Mouse (Mus musculus): ENCODE results near the gene Emilin1. TPM values are rescaled to one million over a fixed set of nuclear protein-coding genes. Genes with fewer than 3 reads are reported as not detected.

Gene Emilin1
- polyA plus RNA-seq, 1 experiment from 2014 or later = 191 TPM

- 64% methylated on average over 8 of the region's 8 CpGs for WGBS
- Histone ChIP-seq H3K9ac (ENCODE audit: low read depth, low read length) (no peak within 1 kb of the TSS), H3K9me3 (ENCODE audit: control insufficient read depth, low read length) (no peaks in the 10 kb centered on the region), H3K4me3 (ENCODE audit: low read length) (no peak within 1 kb of the TSS), H3K36me3 (ENCODE audit: control insufficient read depth, insufficient read depth, low read length) (no peaks in the 10 kb centered on the region), H3K4me1 (ENCODE audit: control insufficient read depth, insufficient read depth, low read length) (peaks cover 3% of the 10 kb centered on the region; the same call in 1 of the 2 replicates), H3K27me3 (ENCODE audit: control insufficient read depth, insufficient read depth, low read length) (no peaks in the 10 kb centered on the region), H3K4me2 (replicated peaks; ENCODE audit: low read depth, low read length) (no peak within 1 kb of the TSS), H3K27ac (ENCODE audit: low read depth, low read length) (no peak within 1 kb of the TSS)
- peak; percentile 22; the same call in 1 of the 2 replicates for ATAC-seq (ENCODE audit: low FRiP score, low TSS enrichment)
Observed at GRCm38 (mm10) chr5:30968416-30968815, 55.2 kb downstream of the Emilin1 start, which contains the start of gene Tcf23. Gene Tcf23 (plus strand): TSS chr5:30968662.

GRCm38 (mm10) chr5:30969440-30969839, 56.2 kb downstream of the Emilin1 start:
- H3K36me3 ChIP-seq (ENCODE audit: control insufficient read depth, insufficient read depth, low read length) = no peaks in the 10 kb centered on the region
- no peak for ATAC-seq (ENCODE audit: low FRiP score, low TSS enrichment)
- WGBS = 76% methylated on average over 2 of the region's 2 CpGs
- H3K9me3 ChIP-seq (ENCODE audit: control insufficient read depth, low read length) = no peaks in the 10 kb centered on the region
- H3K27me3 ChIP-seq (ENCODE audit: control insufficient read depth, insufficient read depth, low read length) = no peaks in the 10 kb centered on the region
- no peak overlapping the region for H3K27ac ChIP-seq (ENCODE audit: low read depth, low read length)
- no peak overlapping the region for H3K4me3 ChIP-seq (ENCODE audit: low read length)
- H3K4me1 ChIP-seq (ENCODE audit: control insufficient read depth, insufficient read depth, low read length) = peaks cover 7% of the 10 kb centered on the region; the same call in 1 of the 2 replicates
- no peak overlapping the region for H3K9ac ChIP-seq (ENCODE audit: low read depth, low read length)
- no peak overlapping the region for H3K4me2 ChIP-seq (replicated peaks; ENCODE audit: low read depth, low read length)

Other genes with a start within 250 kb of the Emilin1 start
- 363 and 456 TPM in 2 replicates for gene Cenpa, start 246.6 kb upstream of the Emilin1 start, polyA plus RNA-seq (2014; fragmentation: Nextera tagmentation; extraction: Ambion mirVana)
- 3.8 and 7.2 TPM in 2 replicates for gene Dpysl5, start 201.8 kb upstream of the Emilin1 start, polyA plus RNA-seq (2014; fragmentation: Nextera tagmentation; extraction: Ambion mirVana)
- gene Mapre3, start 98.8 kb upstream of the Emilin1 start, polyA plus RNA-seq (2014; fragmentation: Nextera tagmentation; extraction: Ambion mirVana) = 13.6 and 19.3 TPM in 2 replicates
- 53.1 and 65.1 TPM in 2 replicates for gene Tmem214, start 45.4 kb upstream of the Emilin1 start, polyA plus RNA-seq (2014; fragmentation: Nextera tagmentation; extraction: Ambion mirVana)
- gene Agbl5, start 24.7 kb upstream of the Emilin1 start, polyA plus RNA-seq (2014; fragmentation: Nextera tagmentation; extraction: Ambion mirVana) = 19.5 and 27.1 TPM in 2 replicates
- gene Ost4, start 5.6 kb upstream of the Emilin1 start, polyA plus RNA-seq (2014; fragmentation: Nextera tagmentation; extraction: Ambion mirVana) = 500 and 653 TPM in 2 replicates
- gene Khk, start 8.0 kb downstream of the Emilin1 start, polyA plus RNA-seq (2014; fragmentation: Nextera tagmentation; extraction: Ambion mirVana) = 29.7 and 31.4 TPM in 2 replicates
- 7.5 and 10.4 TPM in 2 replicates for gene Cgref1, start 32.2 kb downstream of the Emilin1 start, polyA plus RNA-seq (2014; fragmentation: Nextera tagmentation; extraction: Ambion mirVana)
- gene Preb, start 47.0 kb downstream of the Emilin1 start, polyA plus RNA-seq (2014; fragmentation: Nextera tagmentation; extraction: Ambion mirVana) = 97.6 and 99.5 TPM in 2 replicates
- 0.51 and 0.83 TPM in 2 replicates for gene Tcf23, start 55.3 kb downstream of the Emilin1 start, polyA plus RNA-seq (2014; fragmentation: Nextera tagmentation; extraction: Ambion mirVana)
- gene Atraid, start 134.9 kb downstream of the Emilin1 start, polyA plus RNA-seq (2014; fragmentation: Nextera tagmentation; extraction: Ambion mirVana) = 144 and 160 TPM in 2 replicates
- 5.5 and 10.9 TPM in 2 replicates for gene Slc5a6, start 135.5 kb downstream of the Emilin1 start, polyA plus RNA-seq (2014; fragmentation: Nextera tagmentation; extraction: Ambion mirVana)
- 35.4 and 40.5 TPM in 2 replicates for gene Cad, start 141.4 kb downstream of the Emilin1 start, polyA plus RNA-seq (2014; fragmentation: Nextera tagmentation; extraction: Ambion mirVana)
- not detected in 2 replicates for gene Dnajc5g, start 192.9 kb downstream of the Emilin1 start, polyA plus RNA-seq (2014; fragmentation: Nextera tagmentation; extraction: Ambion mirVana)
- gene Slc30a3, start 194.8 kb downstream of the Emilin1 start, polyA plus RNA-seq (2014; fragmentation: Nextera tagmentation; extraction: Ambion mirVana) = 1.9 and 3.4 TPM in 2 replicates
- not detected in 2 replicates for gene Trim54, start 203.3 kb downstream of the Emilin1 start, polyA plus RNA-seq (2014; fragmentation: Nextera tagmentation; extraction: Ambion mirVana)
- gene Ucn, start 225.4 kb downstream of the Emilin1 start, polyA plus RNA-seq (2014; fragmentation: Nextera tagmentation; extraction: Ambion mirVana) = not detected in 2 replicates
- gene Mpv17, start 240.8 kb downstream of the Emilin1 start, polyA plus RNA-seq (2014; fragmentation: Nextera tagmentation; extraction: Ambion mirVana) = 67.5 and 68.3 TPM in 2 replicates

Data from kidney, embryonic 14.5 days (tissue).